Mouse (Mus musculus): ENCODE data around the gene Utrn. TPM values are rescaled to one million over a fixed set of nuclear protein-coding genes. Genes with fewer than 3 reads are reported as not detected.

The Utrn gene
- polyA plus RNA-seq, 1 experiment from 2014 or later, result 20.3 TPM

GRCm38 (mm10) chr10:12904140-12904528, 35.0 kb upstream of the Utrn start:
- ATAC-seq, result no peak
- H3K27me3 ChIP-seq (replicated peaks; ENCODE audit: control insufficient read depth, insufficient read depth, low read length), result no peaks in the 10 kb centered on the region
- H3K9ac ChIP-seq (replicated peaks; ENCODE audit: low read depth, low read length), result no peak overlapping the region
- no peak overlapping the region for H3K4me2 ChIP-seq (ENCODE audit: low read length)
- no peaks in the 10 kb centered on the region for H3K9me3 ChIP-seq (ENCODE audit: control insufficient read depth, low read length)
- no peak overlapping the region for H3K4me3 ChIP-seq (replicated peaks; ENCODE audit: low read length)
- no peak overlapping the region for H3K27ac ChIP-seq (ENCODE audit: low read length)
- H3K4me1 ChIP-seq (replicated peaks; ENCODE audit: control insufficient read depth, insufficient read depth, low read length), result no peaks in the 10 kb centered on the region
- 82% methylated on average over 5 of the region's 5 CpGs for WGBS
- no peaks in the 10 kb centered on the region for H3K36me3 ChIP-seq (ENCODE audit: control insufficient read depth, insufficient read depth)

GRCm38 (mm10) chr10:12903440-12904139, 34.4 kb upstream of the Utrn start:
- WGBS, result 89% methylated on average over 5 of the region's 5 CpGs

GRCm38 (mm10) chr10:12899901-12900300, 30.7 kb upstream of the Utrn start:
- H3K27ac ChIP-seq (ENCODE audit: low read length), result no peak overlapping the region
- WGBS, result 96% methylated on average over 5 of the region's 5 CpGs

More at GRCm38 (mm10) chr10:12903440-12904139, 34.4 kb upstream of the Utrn start:
- H3K4me3 ChIP-seq (replicated peaks; ENCODE audit: low read length), result no peak overlapping the region
- no peak for ATAC-seq
- H3K27me3 ChIP-seq (replicated peaks; ENCODE audit: control insufficient read depth, insufficient read depth, low read length), result no peaks in the 10 kb centered on the region
- no peak overlapping the region for H3K9ac ChIP-seq (replicated peaks; ENCODE audit: low read depth, low read length)
- no peak overlapping the region for H3K27ac ChIP-seq (ENCODE audit: low read length)
- H3K4me1 ChIP-seq (replicated peaks; ENCODE audit: control insufficient read depth, insufficient read depth, low read length), result no peaks in the 10 kb centered on the region
- no peak overlapping the region for H3K4me2 ChIP-seq (ENCODE audit: low read length)
- no peaks in the 10 kb centered on the region for H3K9me3 ChIP-seq (ENCODE audit: control insufficient read depth, low read length)
- no peaks in the 10 kb centered on the region for H3K36me3 ChIP-seq (ENCODE audit: control insufficient read depth, insufficient read depth)

GRCm38 (mm10) chr10:12893339-12893738, 24.2 kb upstream of the Utrn start:
- Histone ChIP-seq H3K4me3 (replicated peaks; ENCODE audit: low read length) (no peak overlapping the region), H3K27ac (ENCODE audit: low read length) (no peak overlapping the region), H3K4me1 (replicated peaks; ENCODE audit: control insufficient read depth, insufficient read depth, low read length) (no peaks in the 10 kb centered on the region), H3K9me3 (ENCODE audit: control insufficient read depth, low read length) (no peaks in the 10 kb centered on the region), H3K36me3 (ENCODE audit: control insufficient read depth, insufficient read depth) (no peaks in the 10 kb centered on the region), H3K9ac (replicated peaks; ENCODE audit: low read depth, low read length) (no peak overlapping the region), H3K27me3 (replicated peaks; ENCODE audit: control insufficient read depth, insufficient read depth, low read length) (no peaks in the 10 kb centered on the region), H3K4me2 (ENCODE audit: low read length) (no peak overlapping the region)
- WGBS, result 99% methylated on average over 3 of the region's 3 CpGs
- no peak for ATAC-seq

More at GRCm38 (mm10) chr10:12899901-12900300, 30.7 kb upstream of the Utrn start:
- no peak for ATAC-seq
- H3K4me3 ChIP-seq (replicated peaks; ENCODE audit: low read length), result no peak overlapping the region
- H3K36me3 ChIP-seq (ENCODE audit: control insufficient read depth, insufficient read depth), result no peaks in the 10 kb centered on the region
- H3K9ac ChIP-seq (replicated peaks; ENCODE audit: low read depth, low read length), result no peak overlapping the region
- no peaks in the 10 kb centered on the region for H3K4me1 ChIP-seq (replicated peaks; ENCODE audit: control insufficient read depth, insufficient read depth, low read length)
- H3K4me2 ChIP-seq (ENCODE audit: low read length), result no peak overlapping the region
- no peaks in the 10 kb centered on the region for H3K27me3 ChIP-seq (replicated peaks; ENCODE audit: control insufficient read depth, insufficient read depth, low read length)
- H3K9me3 ChIP-seq (ENCODE audit: control insufficient read depth, low read length), result no peaks in the 10 kb centered on the region

GRCm38 (mm10) chr10:12888373-12888772, 19.2 kb upstream of the Utrn start:
- 76% methylated on average over 13 of the region's 13 CpGs for WGBS
- Histone ChIP-seq H3K27me3 (replicated peaks; ENCODE audit: control insufficient read depth, insufficient read depth, low read length) (no peaks in the 10 kb centered on the region), H3K9ac (replicated peaks; ENCODE audit: low read depth, low read length) (no peak overlapping the region), H3K36me3 (ENCODE audit: control insufficient read depth, insufficient read depth) (no peaks in the 10 kb centered on the region), H3K4me2 (ENCODE audit: low read length) (no peak overlapping the region), H3K27ac (ENCODE audit: low read length) (no peak overlapping the region), H3K4me3 (replicated peaks; ENCODE audit: low read length) (no peak overlapping the region), H3K4me1 (replicated peaks; ENCODE audit: control insufficient read depth, insufficient read depth, low read length) (no peaks in the 10 kb centered on the region), H3K9me3 (ENCODE audit: control insufficient read depth, low read length) (no peaks in the 10 kb centered on the region)
- no peak for ATAC-seq

GRCm38 (mm10) chr10:12887792-12888191, 18.6 kb upstream of the Utrn start:
- H3K4me3 ChIP-seq (replicated peaks; ENCODE audit: low read length), result no peak overlapping the region
- no peak for ATAC-seq
- H3K27me3 ChIP-seq (replicated peaks; ENCODE audit: control insufficient read depth, insufficient read depth, low read length), result no peaks in the 10 kb centered on the region
- no peak overlapping the region for H3K27ac ChIP-seq (ENCODE audit: low read length)
- H3K4me1 ChIP-seq (replicated peaks; ENCODE audit: control insufficient read depth, insufficient read depth, low read length), result no peaks in the 10 kb centered on the region
- no peaks in the 10 kb centered on the region for H3K36me3 ChIP-seq (ENCODE audit: control insufficient read depth, insufficient read depth)
- H3K9ac ChIP-seq (replicated peaks; ENCODE audit: low read depth, low read length), result no peak overlapping the region
- 63% methylated on average over 2 of the region's 2 CpGs for WGBS
- H3K4me2 ChIP-seq (ENCODE audit: low read length), result no peak overlapping the region
- no peaks in the 10 kb centered on the region for H3K9me3 ChIP-seq (ENCODE audit: control insufficient read depth, low read length)

- Histone ChIP-seq H3K36me3 (ENCODE audit: control insufficient read depth, insufficient read depth) (no peaks in the 10 kb centered on the region), H3K27me3 (replicated peaks; ENCODE audit: control insufficient read depth, insufficient read depth, low read length) (no peaks in the 10 kb centered on the region), H3K9ac (replicated peaks; ENCODE audit: low read depth, low read length) (no peak overlapping the region), H3K4me1 (replicated peaks; ENCODE audit: control insufficient read depth, insufficient read depth, low read length) (no peaks in the 10 kb centered on the region), H3K27ac (ENCODE audit: low read length) (no peak overlapping the region), H3K9me3 (ENCODE audit: control insufficient read depth, low read length) (no peaks in the 10 kb centered on the region), H3K4me3 (replicated peaks; ENCODE audit: low read length) (no peak overlapping the region), H3K4me2 (ENCODE audit: low read length) (no peak overlapping the region)
- 67% methylated on average over 8 of the region's 8 CpGs for WGBS
- ATAC-seq, result no peak
Observed at GRCm38 (mm10) chr10:12884308-12884948, 15.3 kb upstream of the Utrn start.

- Histone ChIP-seq H3K27ac (ENCODE audit: low read length) (no peak overlapping the region), H3K4me3 (replicated peaks; ENCODE audit: low read length) (no peak overlapping the region), H3K4me2 (ENCODE audit: low read length) (no peak overlapping the region), H3K36me3 (ENCODE audit: control insufficient read depth, insufficient read depth) (no peaks in the 10 kb centered on the region), H3K9ac (replicated peaks; ENCODE audit: low read depth, low read length) (no peak overlapping the region), H3K4me1 (replicated peaks; ENCODE audit: control insufficient read depth, insufficient read depth, low read length) (peaks cover 4% of the 10 kb centered on the region), H3K27me3 (replicated peaks; ENCODE audit: control insufficient read depth, insufficient read depth, low read length) (no peaks in the 10 kb centered on the region), H3K9me3 (ENCODE audit: control insufficient read depth, low read length) (no peaks in the 10 kb centered on the region)
- WGBS, result 69% methylated on average over 4 of the region's 4 CpGs
- no peak for ATAC-seq
Observed at GRCm38 (mm10) chr10:12881911-12882310, 12.7 kb upstream of the Utrn start.

- H3K4me3 ChIP-seq (replicated peaks; ENCODE audit: low read length), result no peak overlapping the region
- no peak overlapping the region for H3K4me2 ChIP-seq (ENCODE audit: low read length)
- no peaks in the 10 kb centered on the region for H3K36me3 ChIP-seq (ENCODE audit: control insufficient read depth, insufficient read depth)
- no peak overlapping the region for H3K27ac ChIP-seq (ENCODE audit: low read length)
- H3K9me3 ChIP-seq (ENCODE audit: control insufficient read depth, low read length), result no peaks in the 10 kb centered on the region
- H3K27me3 ChIP-seq (replicated peaks; ENCODE audit: control insufficient read depth, insufficient read depth, low read length), result no peaks in the 10 kb centered on the region
- no peak overlapping the region for H3K9ac ChIP-seq (replicated peaks; ENCODE audit: low read depth, low read length)
- 1% methylated on average over 3 of the region's 3 CpGs for WGBS
- H3K4me1 ChIP-seq (replicated peaks; ENCODE audit: control insufficient read depth, insufficient read depth, low read length), result peaks cover 4% of the 10 kb centered on the region
- peak; percentile 85 for ATAC-seq
Observed at GRCm38 (mm10) chr10:12879313-12879695, 10.1 kb upstream of the Utrn start.
